Mouse (Mus musculus): ENCODE measurements around the gene Aqp9. TPM values are rescaled to one million over a fixed set of nuclear protein-coding genes. Genes with fewer than 3 reads are reported as not detected.

The Aqp9 gene
- polyA plus RNA-seq, 1 experiment from 2014 or later, result 0.37 TPM

GRCm38 (mm10) chr9:71067156-71067555, 101.3 kb downstream of the Aqp9 start:
- Histone ChIP-seq H3K9ac (ENCODE audit: low read length) (no peak overlapping the region), H3K36me3 (ENCODE audit: control insufficient read depth, insufficient read depth, low read length) (no peaks in the 10 kb centered on the region), H3K9me3 (replicated peaks; ENCODE audit: control insufficient read depth, low read length) (no peaks in the 10 kb centered on the region), H3K4me1 (ENCODE audit: control insufficient read depth, insufficient read depth, low read length) (no peaks in the 10 kb centered on the region), H3K4me3 (ENCODE audit: low read depth, low read length) (no peak overlapping the region), H3K4me2 (ENCODE audit: low read length) (no peak overlapping the region), H3K27me3 (replicated peaks; ENCODE audit: control insufficient read depth, insufficient read depth, low read length) (no peaks in the 10 kb centered on the region), H3K27ac (ENCODE audit: low read depth, low read length) (no peak overlapping the region)
- WGBS, result 82% methylated on average over 5 of the region's 5 CpGs
- no peak for DNase-seq (ENCODE audit: low spot score)
- no peak for ATAC-seq

GRCm38 (mm10) chr9:71066491-71066890, 102.0 kb downstream of the Aqp9 start:
- H3K36me3 ChIP-seq (ENCODE audit: control insufficient read depth, insufficient read depth, low read length), result no peaks in the 10 kb centered on the region
- H3K27me3 ChIP-seq (replicated peaks; ENCODE audit: control insufficient read depth, insufficient read depth, low read length), result no peaks in the 10 kb centered on the region
- no peak overlapping the region for H3K9ac ChIP-seq (ENCODE audit: low read length)
- H3K27ac ChIP-seq (ENCODE audit: low read depth, low read length), result no peak overlapping the region
- ATAC-seq (no peak), DNase-seq (ENCODE audit: low spot score) (no peak)
- H3K9me3 ChIP-seq (replicated peaks; ENCODE audit: control insufficient read depth, low read length), result no peaks in the 10 kb centered on the region
- WGBS, result 85% methylated on average over 7 of the region's 7 CpGs
- H3K4me1 ChIP-seq (ENCODE audit: control insufficient read depth, insufficient read depth, low read length), result no peaks in the 10 kb centered on the region
- no peak overlapping the region for H3K4me2 ChIP-seq (ENCODE audit: low read length)
- H3K4me3 ChIP-seq (ENCODE audit: low read depth, low read length), result no peak overlapping the region

- DNase-seq (ENCODE audit: low spot score), result no peak
- no peak for ATAC-seq
- H3K4me3 ChIP-seq (ENCODE audit: low read depth, low read length), result no peak overlapping the region
- H3K4me2 ChIP-seq (ENCODE audit: low read length), result no peak overlapping the region
- H3K9me3 ChIP-seq (replicated peaks; ENCODE audit: control insufficient read depth, low read length), result no peaks in the 10 kb centered on the region
- WGBS, result 62% methylated on average over 6 of the region's 6 CpGs
- H3K4me1 ChIP-seq (ENCODE audit: control insufficient read depth, insufficient read depth, low read length), result no peaks in the 10 kb centered on the region
- H3K36me3 ChIP-seq (ENCODE audit: control insufficient read depth, insufficient read depth, low read length), result no peaks in the 10 kb centered on the region
- H3K27me3 ChIP-seq (replicated peaks; ENCODE audit: control insufficient read depth, insufficient read depth, low read length), result no peaks in the 10 kb centered on the region
- no peak overlapping the region for H3K27ac ChIP-seq (ENCODE audit: low read depth, low read length)
- no peak overlapping the region for H3K9ac ChIP-seq (ENCODE audit: low read length)
These were observed 103.1 kb downstream of the Aqp9 start for GRCm38 (mm10) chr9:71065343-71065875.

- ATAC-seq, result no peak
- 78% methylated on average over 8 of the region's 8 CpGs for WGBS
These were observed 104.1 kb downstream of the Aqp9 start for GRCm38 (mm10) chr9:71064291-71064840.

GRCm38 (mm10) chr9:71063551-71063950, 104.9 kb downstream of the Aqp9 start:
- Histone ChIP-seq H3K9me3 (replicated peaks; ENCODE audit: control insufficient read depth, low read length) (no peaks in the 10 kb centered on the region), H3K9ac (ENCODE audit: low read length) (no peak overlapping the region), H3K36me3 (ENCODE audit: control insufficient read depth, insufficient read depth, low read length) (no peaks in the 10 kb centered on the region), H3K4me3 (ENCODE audit: low read depth, low read length) (no peak overlapping the region), H3K4me2 (ENCODE audit: low read length) (no peak overlapping the region), H3K27me3 (replicated peaks; ENCODE audit: control insufficient read depth, insufficient read depth, low read length) (no peaks in the 10 kb centered on the region), H3K27ac (ENCODE audit: low read depth, low read length) (no peak overlapping the region), H3K4me1 (ENCODE audit: control insufficient read depth, insufficient read depth, low read length) (no peaks in the 10 kb centered on the region)
- no peak for ATAC-seq
- DNase-seq (ENCODE audit: low spot score), result no peak

More at GRCm38 (mm10) chr9:71064291-71064840, 104.1 kb downstream of the Aqp9 start:
- DNase-seq (ENCODE audit: low spot score), result no peak
- H3K4me1 ChIP-seq (ENCODE audit: control insufficient read depth, insufficient read depth, low read length), result no peaks in the 10 kb centered on the region
- no peaks in the 10 kb centered on the region for H3K27me3 ChIP-seq (replicated peaks; ENCODE audit: control insufficient read depth, insufficient read depth, low read length)
- no peak overlapping the region for H3K9ac ChIP-seq (ENCODE audit: low read length)
- H3K4me3 ChIP-seq (ENCODE audit: low read depth, low read length), result no peak overlapping the region
- no peaks in the 10 kb centered on the region for H3K36me3 ChIP-seq (ENCODE audit: control insufficient read depth, insufficient read depth, low read length)
- no peak overlapping the region for H3K27ac ChIP-seq (ENCODE audit: low read depth, low read length)
- no peak overlapping the region for H3K4me2 ChIP-seq (ENCODE audit: low read length)
- H3K9me3 ChIP-seq (replicated peaks; ENCODE audit: control insufficient read depth, low read length), result no peaks in the 10 kb centered on the region

- Histone ChIP-seq H3K9me3 (replicated peaks; ENCODE audit: control insufficient read depth, low read length) (no peaks in the 10 kb centered on the region), H3K4me1 (ENCODE audit: control insufficient read depth, insufficient read depth, low read length) (no peaks in the 10 kb centered on the region), H3K4me2 (ENCODE audit: low read length) (no peak overlapping the region), H3K36me3 (ENCODE audit: control insufficient read depth, insufficient read depth, low read length) (no peaks in the 10 kb centered on the region), H3K4me3 (ENCODE audit: low read depth, low read length) (no peak overlapping the region), H3K27me3 (replicated peaks; ENCODE audit: control insufficient read depth, insufficient read depth, low read length) (no peaks in the 10 kb centered on the region), H3K27ac (ENCODE audit: low read depth, low read length) (no peak overlapping the region), H3K9ac (ENCODE audit: low read length) (no peak overlapping the region)
- WGBS, result 86% methylated on average over 4 of the region's 4 CpGs
- ATAC-seq, result no peak
- no peak for DNase-seq (ENCODE audit: low spot score)
These were observed 105.5 kb downstream of the Aqp9 start for GRCm38 (mm10) chr9:71062976-71063375.

GRCm38 (mm10) chr9:71062301-71062700, 106.2 kb downstream of the Aqp9 start:
- no peaks in the 10 kb centered on the region for H3K36me3 ChIP-seq (ENCODE audit: control insufficient read depth, insufficient read depth, low read length)
- H3K27me3 ChIP-seq (replicated peaks; ENCODE audit: control insufficient read depth, insufficient read depth, low read length), result no peaks in the 10 kb centered on the region
- H3K4me3 ChIP-seq (ENCODE audit: low read depth, low read length), result no peak overlapping the region
- ATAC-seq, result no peak
- H3K9me3 ChIP-seq (replicated peaks; ENCODE audit: control insufficient read depth, low read length), result no peaks in the 10 kb centered on the region
- no peak overlapping the region for H3K9ac ChIP-seq (ENCODE audit: low read length)
- H3K4me2 ChIP-seq (ENCODE audit: low read length), result no peak overlapping the region
- no peaks in the 10 kb centered on the region for H3K4me1 ChIP-seq (ENCODE audit: control insufficient read depth, insufficient read depth, low read length)
- H3K27ac ChIP-seq (ENCODE audit: low read depth, low read length), result no peak overlapping the region
- no peak for DNase-seq (ENCODE audit: low spot score)

Other genes starting within 250 kb of the Aqp9 start
- 0.38 TPM in 1 of 2 replicates, not detected in the other for gene Lipc, start 216.5 kb downstream of the Aqp9 start, polyA plus RNA-seq (2014; fragmentation: Nextera tagmentation; extraction: Ambion mirVana)
- gene Aldh1a2, start 47.1 kb upstream of the Aqp9 start, polyA plus RNA-seq (2014; fragmentation: Nextera tagmentation; extraction: Ambion mirVana), result 12.4 and 19.5 TPM in 2 replicates